Mouse (Mus musculus) hindlimb bud, embryonic 11.5 days (tissue): ENCODE data around the gene Skap1.

Experiments used
- DNase-seq: peaks from one replicate; pipeline ENCODE4 v3.0.0-alpha.2; 2012; ENCODE audit warnings: low read depth, low spot score; ENCODE audit errors: extremely low spot score

The Skap1 gene

DNA sequence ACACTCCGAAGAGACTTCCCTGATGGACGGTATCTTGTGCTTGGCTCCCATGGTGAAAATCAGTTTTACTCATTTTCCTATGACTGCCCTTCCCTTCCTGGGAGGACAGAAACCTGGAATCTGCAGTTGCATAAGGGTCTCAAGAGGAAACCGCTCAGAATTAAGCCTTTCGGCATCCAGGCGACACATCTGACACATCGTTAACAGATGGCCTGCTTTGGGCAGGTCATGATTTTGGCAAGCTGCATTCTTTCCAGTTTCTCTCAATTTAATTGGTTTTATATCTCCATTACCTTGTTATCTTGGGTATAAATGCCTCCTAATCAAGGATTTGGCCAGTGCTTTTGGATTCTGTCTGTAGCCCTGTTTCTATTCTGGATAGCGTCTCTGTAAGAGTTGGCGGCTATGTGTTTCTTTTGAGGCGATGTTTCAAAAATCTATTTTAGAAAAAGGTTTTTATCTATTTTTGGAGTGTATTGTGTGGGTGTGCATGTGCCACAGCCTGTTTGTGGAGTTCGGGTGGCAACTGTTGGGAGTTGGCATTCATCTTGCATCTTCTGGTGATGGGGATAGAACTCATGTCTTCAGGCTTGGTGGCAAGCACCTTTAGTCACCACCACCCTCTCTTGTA is 1.1 kb downstream of the Skap1 start:
- DNase-seq, result no peak

GRCm38 (mm10) chr11:96466382-96466781 is 2.0 kb downstream of the Skap1 start:
- DNase-seq, result no peak

GRCm38 (mm10) chr11:96466987-96467386 is 2.6 kb downstream of the Skap1 start:
- DNase-seq, result no peak

GRCm38 (mm10) chr11:96468048-96468745 is 3.8 kb downstream of the Skap1 start:
- DNase-seq, result no peak

DNA sequence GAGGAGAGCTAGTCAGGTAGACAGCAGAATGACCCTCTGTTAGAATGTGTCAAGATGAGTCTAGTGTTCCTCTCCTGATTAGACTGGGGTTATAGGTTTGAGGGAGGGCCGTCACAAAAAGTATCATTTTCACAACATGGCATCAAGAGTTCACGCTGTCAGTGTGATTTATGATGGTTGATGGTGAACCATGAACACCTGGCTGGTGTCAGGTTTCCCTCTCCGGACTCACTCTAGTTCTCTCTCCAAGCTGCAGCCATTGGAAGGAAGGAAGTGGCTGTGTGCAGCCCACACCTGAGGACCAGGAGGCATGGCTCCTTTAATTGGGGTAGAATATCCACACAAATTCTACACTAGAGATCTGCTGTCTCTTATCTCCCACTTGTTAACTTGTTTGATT is 18.3 kb downstream of the Skap1 start:
- no peak for DNase-seq

- no peak for DNase-seq
These were observed 18.8 kb downstream of the Skap1 start for GRCm38 (mm10) chr11:96483179-96483578.

GRCm38 (mm10) chr11:96498481-96498880 is 34.1 kb downstream of the Skap1 start:
- no peak for DNase-seq

- DNase-seq, result no peak
These were observed 36.6 kb downstream of the Skap1 start for GRCm38 (mm10) chr11:96501042-96501441.

DNA sequence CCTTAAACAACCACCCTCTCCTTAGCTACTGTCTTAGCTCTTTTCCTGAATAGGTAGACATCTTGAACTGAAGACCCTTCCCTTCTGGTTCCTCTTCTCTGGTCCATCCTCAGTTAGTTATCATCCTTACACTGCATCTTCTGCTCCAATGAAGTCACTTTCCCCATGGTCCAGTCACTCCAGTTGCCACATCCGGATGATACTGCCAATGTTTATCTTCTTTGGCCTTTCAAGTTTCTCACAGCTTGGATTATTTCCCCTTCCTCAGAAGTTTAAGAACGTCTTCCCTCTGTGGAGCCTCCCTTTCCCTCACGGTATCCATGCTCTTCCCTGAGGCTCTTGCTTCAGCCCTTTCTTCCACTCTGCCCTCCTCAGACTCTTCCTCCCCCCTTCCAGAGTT is 38.6 kb downstream of the Skap1 start:
- DNase-seq, result no peak

DNA sequence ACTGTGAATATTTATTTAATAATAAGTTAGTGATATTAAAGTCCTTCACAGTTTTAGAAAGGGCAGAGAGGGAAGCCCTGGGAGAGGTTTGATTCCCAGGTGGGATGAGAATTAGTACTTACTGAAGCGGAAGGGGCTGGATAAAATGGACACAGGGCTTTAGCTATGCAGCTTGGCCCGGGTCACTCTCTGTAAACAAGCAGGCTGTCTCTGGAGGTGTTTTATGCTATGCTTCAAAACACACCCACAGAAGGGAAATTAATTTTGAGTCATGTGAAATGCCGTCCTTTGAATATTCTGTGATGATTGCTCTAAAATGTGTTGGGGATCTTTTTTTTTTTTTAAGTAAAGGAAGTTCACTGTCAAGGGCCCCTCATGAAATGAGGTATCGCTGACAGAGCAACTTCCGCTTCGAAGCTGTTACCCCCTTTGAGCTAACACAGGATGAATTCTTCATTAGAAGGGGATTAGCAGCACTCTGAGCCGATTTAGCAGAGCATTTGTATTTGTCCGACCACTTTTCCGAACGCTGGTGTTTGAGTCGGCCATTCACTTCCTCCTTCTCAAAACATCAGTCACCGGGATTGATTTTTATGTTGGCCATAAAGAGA is 40.2 kb downstream of the Skap1 start:
- no peak for DNase-seq

DNA sequence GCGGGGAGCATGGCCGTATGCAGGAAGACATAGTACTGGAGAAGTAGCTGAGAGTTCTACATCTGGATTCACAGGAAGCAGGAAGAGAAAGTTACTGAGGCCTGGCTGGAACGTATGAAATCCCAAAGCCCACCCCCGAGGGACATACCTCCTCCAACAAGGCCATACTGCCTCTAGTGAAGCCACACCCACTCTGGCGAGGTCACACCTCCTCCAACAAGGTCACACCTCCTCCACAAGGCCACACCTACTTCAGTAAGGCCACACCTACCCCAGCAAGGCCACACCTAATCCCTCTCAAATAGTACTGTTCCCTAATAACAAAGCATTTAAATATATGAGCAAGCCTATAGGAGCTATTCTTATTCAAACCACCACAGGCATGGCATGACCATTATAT is 41.4 kb downstream of the Skap1 start:
- DNase-seq, result no peak

GRCm38 (mm10) chr11:96515164-96515563 is 50.8 kb downstream of the Skap1 start:
- DNase-seq, result no peak

- no peak for DNase-seq
These were observed 60.1 kb downstream of the Skap1 start for GRCm38 (mm10) chr11:96524541-96524940.

DNA sequence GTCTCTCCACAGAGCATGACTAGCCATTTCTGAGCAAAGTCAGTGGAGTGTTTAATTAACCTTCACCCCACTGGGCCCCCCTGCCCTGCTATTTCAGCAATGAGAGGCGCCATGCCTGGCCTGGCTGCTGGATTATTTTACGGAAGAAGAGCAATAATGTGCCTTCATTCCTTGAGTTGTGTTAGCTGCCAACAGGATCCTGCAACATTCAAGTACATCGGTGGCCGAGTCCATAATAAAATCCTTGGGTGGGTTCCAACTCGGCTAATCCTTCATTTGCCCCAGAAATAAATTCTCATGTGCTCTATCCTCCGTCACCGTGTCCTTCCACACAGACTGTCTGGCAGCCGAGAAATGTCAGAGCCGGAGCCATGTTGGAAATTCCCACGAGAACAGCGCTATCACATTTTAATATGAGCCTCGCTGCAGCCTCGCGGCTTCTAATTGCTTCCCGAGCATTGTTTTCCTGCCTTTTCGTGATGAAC is 61.8 kb downstream of the Skap1 start:
- DNase-seq, result no peak

DNA sequence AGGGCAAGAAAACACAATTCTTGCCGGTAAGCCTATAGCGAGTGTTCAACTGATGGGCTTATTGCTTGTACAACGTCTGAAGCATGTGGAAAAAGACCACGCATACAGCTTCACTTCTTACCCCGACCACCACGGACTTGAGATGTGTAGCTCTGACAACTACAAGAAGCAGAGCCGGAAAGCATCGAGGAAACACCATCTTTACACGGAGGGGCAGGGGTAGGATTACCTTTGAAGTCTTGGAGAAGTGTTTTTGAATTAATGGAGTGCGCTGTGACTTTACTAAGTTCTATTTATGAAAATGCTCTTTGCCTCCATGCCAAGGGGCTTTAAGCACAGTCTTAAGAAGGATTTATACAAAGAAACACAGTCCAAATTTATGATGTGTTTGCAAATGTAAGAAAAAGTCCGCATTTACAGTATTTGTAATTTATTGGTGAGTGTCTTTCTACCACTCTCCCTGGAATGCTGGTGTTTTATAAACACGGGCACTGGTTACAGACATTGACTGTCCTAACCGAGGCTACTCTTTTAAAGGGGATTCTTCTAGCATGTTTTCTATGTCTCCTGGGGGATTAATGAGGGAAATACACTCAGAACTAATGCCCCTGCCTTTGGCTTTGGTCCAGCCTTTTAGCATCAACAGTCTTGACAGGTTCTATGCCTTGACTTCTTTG is 67.5 kb downstream of the Skap1 start:
- no peak for DNase-seq

- DNase-seq, result no peak
These were observed 70.1 kb downstream of the Skap1 start for GRCm38 (mm10) chr11:96534531-96534930.

DNA sequence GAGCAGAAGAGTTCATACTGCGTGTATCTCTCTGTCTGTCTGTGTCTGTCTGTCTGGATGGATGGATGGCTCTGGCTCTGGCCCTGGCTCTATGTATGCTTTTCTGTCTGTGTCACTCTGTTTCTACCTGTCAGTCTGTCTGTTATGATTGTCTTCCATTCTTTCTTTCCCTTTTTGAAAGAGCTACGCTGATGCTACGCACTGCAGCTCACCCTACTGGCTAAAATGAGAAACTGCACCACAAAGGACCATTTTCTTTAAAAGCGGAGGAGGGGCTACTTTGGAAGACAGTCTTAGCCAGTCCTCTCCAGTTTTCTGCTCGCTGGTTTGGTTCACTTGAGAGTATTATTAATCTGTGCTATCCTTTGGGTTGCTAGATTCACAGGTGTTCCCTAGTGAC is 71.8 kb downstream of the Skap1 start:
- DNase-seq, result no peak

GRCm38 (mm10) chr11:96542003-96542402 is 77.6 kb downstream of the Skap1 start:
- no peak for DNase-seq

DNA sequence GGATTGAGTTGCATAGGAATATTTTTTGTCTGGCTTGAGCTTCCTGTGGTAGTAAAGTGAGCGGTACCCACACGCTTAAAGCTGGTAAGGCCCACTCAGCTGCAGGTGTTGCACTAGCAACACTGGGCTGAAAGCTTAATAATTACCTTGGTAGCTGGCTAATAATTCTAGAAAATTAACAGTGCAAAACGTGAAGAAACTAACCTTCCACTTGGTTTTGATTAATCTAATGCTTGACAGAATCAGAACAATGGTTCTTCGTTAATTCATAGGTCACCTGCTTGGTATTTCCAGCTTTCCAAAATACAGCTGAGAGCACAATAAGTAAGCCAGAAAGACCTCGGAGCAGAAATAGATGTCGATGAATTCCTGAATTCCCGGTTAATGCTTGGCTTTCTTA is 78.2 kb downstream of the Skap1 start:
- no peak for DNase-seq

- no peak for DNase-seq
These were observed 82.0 kb downstream of the Skap1 start for GRCm38 (mm10) chr11:96546428-96546827.

DNA sequence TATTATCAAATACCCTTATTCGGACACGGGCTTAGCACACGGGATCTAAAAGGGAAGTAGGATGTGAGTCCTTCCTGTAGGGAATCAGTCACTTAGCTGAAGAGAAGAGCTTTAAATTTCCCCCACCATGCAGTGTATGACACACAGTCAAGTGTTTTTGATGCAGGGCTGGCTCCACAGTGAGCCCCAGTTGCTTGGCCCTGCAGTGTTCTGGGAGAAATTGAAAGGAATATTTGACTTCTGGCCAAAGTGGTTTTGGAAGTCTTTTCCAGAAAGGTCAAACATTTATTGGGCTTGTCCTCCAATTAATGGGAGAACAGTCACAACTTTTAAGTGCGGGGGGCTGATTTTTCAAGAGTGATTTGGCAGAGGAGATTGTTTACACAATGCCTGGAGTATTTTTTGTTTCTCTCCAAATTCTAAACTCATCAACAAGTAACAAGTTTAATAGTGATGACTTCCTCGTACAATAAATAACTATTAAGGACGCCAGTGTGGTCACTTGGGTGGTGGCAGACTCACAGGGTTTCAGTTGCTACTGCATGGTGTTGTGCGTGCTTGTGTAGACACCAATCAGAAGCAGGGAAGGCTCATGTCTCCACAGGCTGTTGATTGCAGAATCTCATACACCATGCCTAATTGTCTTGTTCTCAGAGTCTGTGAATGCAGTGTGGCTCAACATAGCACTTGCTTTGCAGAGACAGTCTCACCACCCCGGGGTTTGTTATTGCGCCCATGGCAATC is 86.7 kb downstream of the Skap1 start:
- DNase-seq, result no peak
